Mouse (Mus musculus) embryonic fibroblast, embryonic 13.5 days (primary cell): ENCODE measurements around the gene Haus3.
A peak's percentile ranks its signal among the peaks of the same experiment; 100 is the strongest.

Experiments used
- CTCF ChIP-seq: IDR thresholded peaks from 2 replicates; pipeline ENCODE4 v1.5.1; 2011; ENCODE audit warnings: mild to moderate bottlenecking, control low read depth, low read length, moderate library complexity, borderline replicate concordance; ENCODE audit not compliant: insufficient read depth
- POLR2A ChIP-seq: IDR thresholded peaks from 2 replicates; pipeline ENCODE4 v1.6.1; 2011; ENCODE audit warnings: low read depth, mild to moderate bottlenecking, control low read depth, low read length, moderate library complexity

- no peak for TF ChIP-seq CTCF
- peak; percentile 3; the same call in 1 of the 2 replicates for TF ChIP-seq POLR2A
Observed at GRCm38 (mm10) chr5:34186961-34187391, 17.6 kb upstream of the Haus3 start.
